Mouse (Mus musculus): ENCODE data around the gene Tln1.

DNA sequence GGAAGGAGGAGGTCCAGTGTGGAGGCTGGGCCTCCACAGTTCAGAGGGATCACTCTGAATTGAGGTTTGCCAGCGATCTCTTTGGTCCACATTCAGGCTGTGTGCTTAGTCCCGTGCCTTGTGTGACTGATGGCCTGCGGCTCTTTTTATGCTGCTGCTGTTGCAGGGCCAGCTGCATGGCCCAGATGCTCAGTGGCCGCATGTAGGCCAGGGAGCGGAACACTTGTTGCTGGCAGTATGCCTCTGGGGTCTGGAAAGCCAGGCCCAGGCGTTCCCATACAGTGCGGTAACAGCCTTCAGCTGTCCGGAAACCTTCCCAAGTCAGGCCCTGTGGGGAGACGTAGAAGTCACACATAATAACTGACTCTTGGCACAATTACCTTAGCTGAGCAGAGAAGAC lies 4.6 kb upstream of the Tln1 start:
- TF ChIP-seq CTCF (IDR thresholded peaks at IDR 0.05; ENCODE audit: extremely low read depth, insufficient read length, insufficient replicate concordance, low read depth, low read length) (no peak), POLR2A (IDR thresholded peaks at IDR 0.05; ENCODE audit: low read depth, low read length) (no peak)
